Mouse (Mus musculus) monocyte, adult 5-6 weeks (primary cell): ENCODE data around the gene Man2a1. TPM values are rescaled to one million over a fixed set of nuclear protein-coding genes. Genes with fewer than 3 reads are reported as not detected.

Source experiments
- ATAC-seq: fragments of 153-309, 156-312 bp; replicated peaks from 2 replicates; pipeline ENCODE4 v1.8.0; 2017; ENCODE audit warnings: mild to moderate bottlenecking; ENCODE audit not compliant: low TSS enrichment, insufficient number of reproducible peaks, severe bottlenecking, poor library complexity, low FRiP score
- total RNA-seq: library from RNA; stranded (forward); fragments of 200-1000, 200-491, 200-594 nt; gene quantifications from 3 replicates; pipeline ENCODE4 v1.2.3, GENCODE M21; 2017

The Man2a1 gene
- total RNA-seq, 1 experiment from 2014 or later = 42.0 TPM

GRCm38 (mm10) chr17:64676735-64677469 lies 76.4 kb downstream of the Man2a1 start:
- ATAC-seq = no peak

GRCm38 (mm10) chr17:64681461-64681860 lies 80.9 kb downstream of the Man2a1 start:
- ATAC-seq = no peak

GRCm38 (mm10) chr17:64681927-64682326 lies 81.4 kb downstream of the Man2a1 start:
- ATAC-seq = no peak

GRCm38 (mm10) chr17:64684088-64684487 lies 83.6 kb downstream of the Man2a1 start:
- ATAC-seq = no peak

- ATAC-seq = no peak
Observed at GRCm38 (mm10) chr17:64685216-64685903, 84.8 kb downstream of the Man2a1 start.

- no peak for ATAC-seq
Observed at GRCm38 (mm10) chr17:64689614-64690013, 89.1 kb downstream of the Man2a1 start.

GRCm38 (mm10) chr17:64697277-64697831 lies 96.8 kb downstream of the Man2a1 start:
- ATAC-seq = no peak

- ATAC-seq = no peak
Observed at GRCm38 (mm10) chr17:64698516-64698915, 98.0 kb downstream of the Man2a1 start.

- no peak for ATAC-seq
Observed at GRCm38 (mm10) chr17:64703649-64704230, 103.2 kb downstream of the Man2a1 start.

- ATAC-seq = no peak
Observed at GRCm38 (mm10) chr17:64707529-64707928, 107.0 kb downstream of the Man2a1 start.

GRCm38 (mm10) chr17:64716318-64716717 lies 115.8 kb downstream of the Man2a1 start:
- no peak for ATAC-seq

GRCm38 (mm10) chr17:64719760-64720159 lies 119.2 kb downstream of the Man2a1 start:
- ATAC-seq = no peak

GRCm38 (mm10) chr17:64721112-64721511 lies 120.6 kb downstream of the Man2a1 start:
- peak; percentile 77 for ATAC-seq

GRCm38 (mm10) chr17:64723162-64723561 lies 122.6 kb downstream of the Man2a1 start:
- ATAC-seq = peak; percentile 20; the same call in 1 of the 2 replicates

- no peak for ATAC-seq
Observed at GRCm38 (mm10) chr17:64725214-64725613, 124.7 kb downstream of the Man2a1 start.

GRCm38 (mm10) chr17:64726032-64726431 lies 125.5 kb downstream of the Man2a1 start:
- ATAC-seq = no peak

GRCm38 (mm10) chr17:64735492-64735891 lies 135.0 kb downstream of the Man2a1 start:
- no peak for ATAC-seq

GRCm38 (mm10) chr17:64737918-64738317 lies 137.4 kb downstream of the Man2a1 start:
- ATAC-seq = no peak

- no peak for ATAC-seq
Observed at GRCm38 (mm10) chr17:64739129-64739528, 138.6 kb downstream of the Man2a1 start.
